Mouse (Mus musculus): ENCODE measurements around the gene Rara.
A peak's percentile ranks its signal among the peaks of the same experiment; 100 is the strongest.

Rara gene

GRCm38 (mm10) chr11:98927438-98928076, at the start of gene Rara:
Rara (plus strand) TSS chr11:98927818.
- peaks cover 16% of the 10 kb centered on the region for H3K36me3 ChIP-seq (ENCODE audit: insufficient read depth, low read length)
- peaks cover 99% of the 10 kb centered on the region for H3K4me1 ChIP-seq (replicated peaks; ENCODE audit: low read depth, low read length)
- H3K27me3 ChIP-seq (ENCODE audit: insufficient read depth, low read length): peaks cover 42% of the 10 kb centered on the region
- H3K9me3 ChIP-seq (ENCODE audit: low read length): no peaks in the 10 kb centered on the region
- H3K4me3 ChIP-seq (replicated peaks; ENCODE audit: low read length): peak within 1 kb of the TSS; percentile 71
- TF ChIP-seq POU5F1 (IDR thresholded peaks at IDR 0.05; ENCODE audit: borderline replicate concordance, low read length): no peak
- no peak for TF ChIP-seq CTCF (conservative IDR thresholded peaks at IDR 0.05; ENCODE audit: low read length)
- no peak for TF ChIP-seq NANOG (IDR thresholded peaks at IDR 0.05; ENCODE audit: borderline replicate concordance, low read length)

GRCm38 (mm10) chr11:98887703-98888102, 39.9 kb upstream of the Rara start:
- Histone ChIP-seq H3K4me1 (replicated peaks; ENCODE audit: low read depth, low read length) (peaks cover 28% of the 10 kb centered on the region), H3K27me3 (ENCODE audit: insufficient read depth, low read length) (no peaks in the 10 kb centered on the region), H3K36me3 (ENCODE audit: insufficient read depth, low read length) (peaks cover 76% of the 10 kb centered on the region), H3K9me3 (ENCODE audit: low read length) (no peaks in the 10 kb centered on the region), H3K4me3 (replicated peaks; ENCODE audit: low read length) (no peak overlapping the region)
- TF ChIP-seq CTCF (conservative IDR thresholded peaks at IDR 0.05; ENCODE audit: low read length): no peak
- TF ChIP-seq NANOG (IDR thresholded peaks at IDR 0.05; ENCODE audit: borderline replicate concordance, low read length): no peak
- TF ChIP-seq POU5F1 (IDR thresholded peaks at IDR 0.05; ENCODE audit: borderline replicate concordance, low read length): no peak

- peaks cover 42% of the 10 kb centered on the region for H3K4me1 ChIP-seq (replicated peaks; ENCODE audit: low read depth, low read length)
- TF ChIP-seq CTCF (conservative IDR thresholded peaks at IDR 0.05; ENCODE audit: low read length) (no peak), POU5F1 (IDR thresholded peaks at IDR 0.05; ENCODE audit: borderline replicate concordance, low read length) (no peak), NANOG (IDR thresholded peaks at IDR 0.05; ENCODE audit: borderline replicate concordance, low read length) (no peak)
- no peaks in the 10 kb centered on the region for H3K9me3 ChIP-seq (ENCODE audit: low read length)
- H3K36me3 ChIP-seq (ENCODE audit: insufficient read depth, low read length): peaks cover 84% of the 10 kb centered on the region
- H3K27me3 ChIP-seq (ENCODE audit: insufficient read depth, low read length): no peaks in the 10 kb centered on the region
- no peak overlapping the region for H3K4me3 ChIP-seq (replicated peaks; ENCODE audit: low read length)
Observed at GRCm38 (mm10) chr11:98889077-98889476, 38.5 kb upstream of the Rara start.

- TF ChIP-seq NANOG (IDR thresholded peaks at IDR 0.05; ENCODE audit: borderline replicate concordance, low read length) (no peak), CTCF (conservative IDR thresholded peaks at IDR 0.05; ENCODE audit: low read length) (no peak), POU5F1 (IDR thresholded peaks at IDR 0.05; ENCODE audit: borderline replicate concordance, low read length) (no peak)
- peaks cover 84% of the 10 kb centered on the region for H3K36me3 ChIP-seq (ENCODE audit: insufficient read depth, low read length)
- H3K4me1 ChIP-seq (replicated peaks; ENCODE audit: low read depth, low read length): peaks cover 49% of the 10 kb centered on the region
- H3K9me3 ChIP-seq (ENCODE audit: low read length): no peaks in the 10 kb centered on the region
- no peak overlapping the region for H3K4me3 ChIP-seq (replicated peaks; ENCODE audit: low read length)
- no peaks in the 10 kb centered on the region for H3K27me3 ChIP-seq (ENCODE audit: insufficient read depth, low read length)
Observed at GRCm38 (mm10) chr11:98889977-98890376, 37.6 kb upstream of the Rara start.

GRCm38 (mm10) chr11:98892426-98892825, 35.2 kb upstream of the Rara start:
- Histone ChIP-seq H3K36me3 (ENCODE audit: insufficient read depth, low read length) (peaks cover 80% of the 10 kb centered on the region), H3K9me3 (ENCODE audit: low read length) (no peaks in the 10 kb centered on the region)
- TF ChIP-seq CTCF (conservative IDR thresholded peaks at IDR 0.05; ENCODE audit: low read length) (no peak), NANOG (IDR thresholded peaks at IDR 0.05; ENCODE audit: borderline replicate concordance, low read length) (no peak), POU5F1 (IDR thresholded peaks at IDR 0.05; ENCODE audit: borderline replicate concordance, low read length) (no peak)

GRCm38 (mm10) chr11:98900529-98901125, 27.0 kb upstream of the Rara start:
- Histone ChIP-seq H3K9me3 (ENCODE audit: low read length) (no peaks in the 10 kb centered on the region), H3K4me3 (replicated peaks; ENCODE audit: low read length) (peak overlapping the region; percentile 50), H3K36me3 (ENCODE audit: insufficient read depth, low read length) (peaks cover 67% of the 10 kb centered on the region), H3K27me3 (ENCODE audit: insufficient read depth, low read length) (no peaks in the 10 kb centered on the region), H3K4me1 (replicated peaks; ENCODE audit: low read depth, low read length) (peaks cover 63% of the 10 kb centered on the region)
- TF ChIP-seq CTCF (conservative IDR thresholded peaks at IDR 0.05; ENCODE audit: low read length) (no peak), NANOG (IDR thresholded peaks at IDR 0.05; ENCODE audit: borderline replicate concordance, low read length) (no peak), POU5F1 (IDR thresholded peaks at IDR 0.05; ENCODE audit: borderline replicate concordance, low read length) (no peak)

More at GRCm38 (mm10) chr11:98892426-98892825, 35.2 kb upstream of the Rara start:
- peak overlapping the region; percentile 50 for H3K4me3 ChIP-seq (replicated peaks; ENCODE audit: low read length)
- H3K4me1 ChIP-seq (replicated peaks; ENCODE audit: low read depth, low read length): peaks cover 59% of the 10 kb centered on the region
- no peaks in the 10 kb centered on the region for H3K27me3 ChIP-seq (ENCODE audit: insufficient read depth, low read length)

GRCm38 (mm10) chr11:98902621-98903245, 24.9 kb upstream of the Rara start:
- TF ChIP-seq CTCF (conservative IDR thresholded peaks at IDR 0.05; ENCODE audit: low read length): no peak
- no peak for TF ChIP-seq POU5F1 (IDR thresholded peaks at IDR 0.05; ENCODE audit: borderline replicate concordance, low read length)
- TF ChIP-seq NANOG (IDR thresholded peaks at IDR 0.05; ENCODE audit: borderline replicate concordance, low read length): no peak
- H3K4me1 ChIP-seq (replicated peaks; ENCODE audit: low read depth, low read length): peaks cover 76% of the 10 kb centered on the region
- H3K9me3 ChIP-seq (ENCODE audit: low read length): no peaks in the 10 kb centered on the region
- peaks cover 51% of the 10 kb centered on the region for H3K36me3 ChIP-seq (ENCODE audit: insufficient read depth, low read length)
- H3K4me3 ChIP-seq (replicated peaks; ENCODE audit: low read length): peak overlapping the region; percentile 18
- no peaks in the 10 kb centered on the region for H3K27me3 ChIP-seq (ENCODE audit: insufficient read depth, low read length)

GRCm38 (mm10) chr11:98904577-98904976, 23.0 kb upstream of the Rara start:
- no peaks in the 10 kb centered on the region for H3K27me3 ChIP-seq (ENCODE audit: insufficient read depth, low read length)

More at GRCm38 (mm10) chr11:98904577-98904976, 23.0 kb upstream of the Rara start:
- Histone ChIP-seq H3K4me1 (replicated peaks; ENCODE audit: low read depth, low read length) (peaks cover 91% of the 10 kb centered on the region), H3K9me3 (ENCODE audit: low read length) (no peaks in the 10 kb centered on the region), H3K4me3 (replicated peaks; ENCODE audit: low read length) (no peak overlapping the region), H3K36me3 (ENCODE audit: insufficient read depth, low read length) (peaks cover 48% of the 10 kb centered on the region)
- TF ChIP-seq NANOG (IDR thresholded peaks at IDR 0.05; ENCODE audit: borderline replicate concordance, low read length) (no peak), CTCF (conservative IDR thresholded peaks at IDR 0.05; ENCODE audit: low read length) (no peak), POU5F1 (IDR thresholded peaks at IDR 0.05; ENCODE audit: borderline replicate concordance, low read length) (no peak)

Measured in E14TG2a.4 (cell line).